Mouse (Mus musculus) C2C12 (cell line): ENCODE results near the gene Bpifb9a.

Source experiments
- CEBPB ChIP-seq: IDR thresholded peaks from one replicate; pipeline ENCODE4 v1.6.1; 2011; ENCODE audit warnings: low read depth, mild to moderate bottlenecking, control low read depth, moderate library complexity
- CTCF ChIP-seq: IDR thresholded peaks from one replicate; pipeline ENCODE4 v1.5.1; 2011; ENCODE audit not compliant: control insufficient read depth, insufficient read depth, insufficient read length
- MAX ChIP-seq: IDR thresholded peaks from one replicate; pipeline ENCODE4 v1.6.1; 2011; ENCODE audit warnings: mild to moderate bottlenecking, control low read depth
- MYOG ChIP-seq: IDR thresholded peaks from one replicate; pipeline ENCODE4 v1.6.1; 2011; ENCODE audit not compliant: control insufficient read depth, insufficient read length; ENCODE audit errors: extremely low read depth
- USF1 ChIP-seq: IDR thresholded peaks from one replicate; pipeline ENCODE4 v1.6.1; 2011; ENCODE audit warnings: low read depth, mild to moderate bottlenecking, control low read depth, moderate library complexity

DNA sequence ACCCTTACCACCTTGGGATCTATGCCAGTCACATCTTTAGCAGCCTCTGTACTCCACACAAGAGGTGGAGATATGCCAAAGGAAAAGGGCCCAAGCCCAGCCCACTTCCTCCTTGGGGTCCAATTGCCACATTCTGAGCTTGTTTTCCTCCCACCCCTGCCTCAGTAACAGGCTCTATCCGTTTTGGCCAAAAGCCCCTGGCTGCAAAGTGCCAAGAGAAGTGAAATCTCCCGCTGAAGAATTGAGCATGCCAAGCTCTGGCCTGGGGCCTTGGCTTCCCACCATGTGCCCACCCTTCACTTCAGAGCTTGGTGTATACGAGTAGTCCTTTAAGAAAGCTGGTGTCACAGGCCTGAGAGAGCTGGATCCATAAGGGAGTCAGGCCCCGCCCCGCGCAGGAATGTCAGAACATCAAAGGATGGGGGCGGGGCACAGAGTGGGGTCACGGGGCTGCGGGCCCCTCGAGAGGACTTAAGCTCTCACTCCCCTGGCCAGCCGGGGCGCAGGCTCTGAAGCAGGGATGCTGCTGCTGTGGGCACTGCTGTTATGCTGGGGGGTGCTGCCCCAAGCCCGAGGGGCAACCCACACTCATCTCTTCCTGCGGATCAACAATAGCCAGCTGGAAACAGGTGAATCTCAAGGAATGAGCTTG lies 34.3 kb upstream of the Bpifb9a start, which contains the start of gene Bpifb5:
- TF ChIP-seq CTCF, result no peak
- TF ChIP-seq USF1, result no peak
- TF ChIP-seq MAX, result no peak
- no peak for TF ChIP-seq CEBPB
- TF ChIP-seq MYOG, result no peak
